Mouse (Mus musculus): Measurements from ENCODE around the gene Gm28360.
"Not testable (repeated sequence)": the region's sequence is repeated elsewhere in the genome, so short reads cannot be mapped to it uniquely, and the experiment has no call there.

Gene Gm28360

DNA sequence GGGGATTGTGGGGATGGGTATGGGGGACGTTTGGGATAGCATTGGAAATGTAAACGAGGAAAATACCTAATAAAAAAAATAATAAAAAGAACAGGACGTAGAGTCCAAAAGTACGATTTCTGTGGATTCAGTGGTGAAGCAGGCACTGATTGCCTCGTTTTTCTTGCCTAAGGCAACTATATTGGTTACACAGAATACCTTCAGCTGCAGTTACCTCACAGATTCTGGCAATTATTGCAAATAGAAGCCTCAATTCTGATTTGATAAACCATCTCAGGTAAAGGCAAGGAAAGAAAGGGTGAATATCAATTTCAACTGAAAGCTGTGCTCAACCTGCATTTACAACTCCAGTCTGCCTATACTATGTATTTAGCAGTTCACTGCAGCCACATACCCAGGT, at the start of gene Gm28360:
Gene Gm28360 (plus strand): TSS at position 301 of the 400 bp plus-strand sequence.
- DNase-seq, result not testable (repeated sequence)

DNA sequence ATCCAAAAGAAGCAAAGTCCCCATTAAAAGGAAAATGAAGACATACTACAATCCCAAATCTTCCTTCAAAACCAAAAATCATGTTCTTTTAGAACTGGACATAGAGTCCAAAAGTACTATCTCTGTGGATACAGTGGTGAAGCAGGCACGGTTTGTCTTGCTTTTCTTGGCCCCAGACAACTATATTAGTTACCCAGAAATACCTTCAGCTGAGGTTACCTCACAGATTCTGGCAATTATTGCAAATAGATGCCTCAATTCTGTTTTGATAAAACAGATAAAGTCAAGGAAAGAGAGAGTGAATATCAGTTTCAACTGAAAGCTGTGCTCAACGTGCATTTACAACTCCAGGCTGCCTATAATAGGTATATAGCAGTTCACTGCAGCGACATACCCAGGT, 49.0 kb upstream of the Gm28360 start, which contains the start of gene B020011L13Rik:
Gene B020011L13Rik (plus strand): TSS at position 301 of the 400 bp plus-strand sequence.
- not testable (repeated sequence) for DNase-seq

DNA sequence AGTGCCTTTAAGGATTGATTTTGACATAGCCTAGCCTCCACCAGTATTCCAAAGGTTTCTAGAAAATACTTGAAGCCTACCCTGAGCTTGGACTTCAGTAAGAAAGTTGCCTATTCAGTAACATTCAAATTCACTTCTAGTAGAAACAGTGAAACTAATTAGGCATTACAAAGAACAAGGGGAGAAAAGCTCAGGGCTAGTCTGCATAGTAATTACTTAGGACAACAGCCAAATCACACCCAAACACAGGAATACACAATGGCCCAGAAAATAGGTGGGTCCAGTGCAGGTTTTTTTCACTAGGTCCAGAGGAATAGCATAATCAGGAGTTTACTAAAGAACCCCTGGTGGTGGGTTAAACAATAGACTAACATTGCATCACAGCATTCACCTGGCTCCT, 13.6 kb upstream of the Gm28360 start:
- DNase-seq, result not testable (repeated sequence)

DNA sequence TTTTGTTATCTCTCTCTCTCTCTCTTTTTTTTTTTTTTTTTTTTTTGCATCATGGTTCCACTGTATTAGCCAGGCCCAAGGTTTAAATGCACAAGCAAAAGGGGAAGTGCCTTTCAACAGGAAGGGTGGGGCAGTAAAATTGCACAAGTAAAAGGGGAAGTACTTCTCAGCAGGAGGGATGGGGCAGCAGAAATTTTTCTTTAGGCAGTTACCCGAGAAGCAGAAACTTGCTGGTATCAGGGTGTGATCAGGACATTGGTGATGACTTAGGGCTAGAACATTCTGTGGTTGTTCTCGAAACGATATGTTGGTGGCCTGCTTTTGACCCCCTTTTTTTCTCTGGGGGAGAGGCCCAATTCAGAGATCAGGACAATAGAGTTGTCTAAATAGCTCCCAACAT, 21.8 kb downstream of the Gm28360 start:
- not testable (repeated sequence) for DNase-seq

Data from heart, adult 11 months (tissue).